In genomic region chr4:134963021-134963776, GRCm38 (mm10) we compare ENCODE assay signal across 8 mouse cellular contexts. TPM values are rescaled to one million over a fixed set of nuclear protein-coding genes. Genes with fewer than 3 reads are reported as not detected.
DNase-seq lines count a peak whose midpoint lies in the region; ATAC-seq lines count a peak whose summit lies in the region.

No protein-coding gene starts in this region.

- peaks cover 4% of the 10 kb centered on the region; the same call in 1 of the 2 replicates for H3K4me1 ChIP-seq in midbrain, embryonic 10.5 days
- H3K4me1 ChIP-seq in midbrain, embryonic 15.5 days = no peaks in the 10 kb centered on the region
- peaks cover 28% of the 10 kb centered on the region for H3K4me1 ChIP-seq in liver, embryonic 15.5 days (replicated peaks)

- H3K4me3 ChIP-seq in midbrain, embryonic 10.5 days = 0 out of 2 replicates have a peak overlapping the region, but pooled peaks have one; percentile 2
- no peak overlapping the region for H3K4me3 ChIP-seq in midbrain, embryonic 15.5 days
- peak overlapping the region; percentile 49 for H3K4me3 ChIP-seq in liver, embryonic 15.5 days (replicated peaks)

- intact Hi-C loops in gastrocnemius, postnatal 36 days (cut with DNase I) = no loop called here

- H3K9ac ChIP-seq in midbrain, embryonic 15.5 days = no peak overlapping the region
- peak overlapping the region; percentile 45; the same call in 1 of the 2 replicates for H3K9ac ChIP-seq in liver, embryonic 15.5 days

- no peak overlapping the region for H3K4me2 ChIP-seq in midbrain, embryonic 15.5 days
- peak overlapping the region; percentile 71 for H3K4me2 ChIP-seq in liver, embryonic 15.5 days

- H3K36me3 ChIP-seq in midbrain, embryonic 10.5 days = no peaks in the 10 kb centered on the region
- H3K36me3 ChIP-seq in midbrain, embryonic 15.5 days (replicated peaks) = no peaks in the 10 kb centered on the region
- no peaks in the 10 kb centered on the region for H3K36me3 ChIP-seq in liver, embryonic 15.5 days (replicated peaks)

- no peaks in the 10 kb centered on the region for H3K9me3 ChIP-seq in midbrain, embryonic 10.5 days (replicated peaks)
- H3K9me3 ChIP-seq in midbrain, embryonic 15.5 days = no peaks in the 10 kb centered on the region
- H3K9me3 ChIP-seq in liver, embryonic 15.5 days (replicated peaks) = no peaks in the 10 kb centered on the region

- peaks cover 20% of the 10 kb centered on the region; the same call in 1 of the 2 replicates for H3K27me3 ChIP-seq in midbrain, embryonic 10.5 days (ENCODE audit: low read depth, poor library complexity, severe bottlenecking)
- H3K27me3 ChIP-seq in midbrain, embryonic 15.5 days (replicated peaks) = no peaks in the 10 kb centered on the region
- peaks cover 36% of the 10 kb centered on the region for H3K27me3 ChIP-seq in liver, embryonic 15.5 days

- no peak for ATAC-seq in midbrain, embryonic 15.5 days (replicated peaks)
- ATAC-seq in liver, embryonic 15.5 days (ENCODE audit: insufficient read depth) = peak; percentile 63

- peak; percentile 52 for DNase-seq in midbrain, embryonic 10.5 days (ENCODE audit: low spot score)
- DNase-seq in embryo, embryonic 10.5 days (ENCODE audit: low spot score) = peak; percentile 81
- peak; percentile 71 for DNase-seq in hindlimb bud, embryonic 11.5 days (ENCODE audit: extremely low spot score, low read depth, low spot score)
- peak; percentile 71 for DNase-seq in retina, postnatal 1 day
- no peak for DNase-seq in gastrocnemius, postnatal 36 days
- DNase-seq in layer of hippocampus, adult 8-10 months (ENCODE audit: low spot score in 2 of 2) = no peak

- WGBS in midbrain, embryonic 10.5 days = 30% methylated on average over 19 of the region's 19 CpGs
- WGBS in midbrain, embryonic 15.5 days = 30% methylated on average over 19 of the region's 19 CpGs
- 15% methylated on average over 19 of the region's 19 CpGs for WGBS in liver, embryonic 15.5 days (ENCODE audit: insufficient replicate concordance)

- no peak overlapping the region for H3K27ac ChIP-seq in midbrain, embryonic 10.5 days (replicated peaks)
- H3K27ac ChIP-seq in midbrain, embryonic 15.5 days = no peak overlapping the region
- peak overlapping the region; percentile 41; the same call in 1 of the 2 replicates for H3K27ac ChIP-seq in liver, embryonic 15.5 days (replicated peaks)

RNA-seq across cellular contexts. Expression of gene Syf2, which starts 32.5 kb away (rescaled TPM):
- polyA plus RNA-seq in midbrain, embryonic 10.5 days (2016; fragmentation: Nextera tagmentation; extraction: Ambion mirVana) = 70.0 and 71.5 TPM in 2 replicates
- polyA plus RNA-seq in midbrain, embryonic 15.5 days (2015; fragmentation: Nextera tagmentation; extraction: Ambion mirVana) = 58.6 and 60.5 TPM in 2 replicates
- polyA plus RNA-seq in liver, embryonic 15.5 days (2015; fragmentation: Nextera tagmentation; extraction: Ambion mirVana) = 46.4 and 50.2 TPM in 2 replicates
- total RNA-seq in gastrocnemius, postnatal 36 days (2021) = 10 to 100 TPM; 31.4 to 39.2 TPM
- total RNA-seq in layer of hippocampus, adult 8-10 months (2022) = 10 to 100 TPM; 45.5 to 65.0 (median 51.9) TPM

RNA-seq across cellular contexts. Expression of gene Rsrp1, which starts 39.8 kb away (rescaled TPM):
- polyA plus RNA-seq in midbrain, embryonic 10.5 days (2016; fragmentation: Nextera tagmentation; extraction: Ambion mirVana) = 320 and 401 TPM in 2 replicates
- 559 and 566 TPM in 2 replicates for polyA plus RNA-seq in midbrain, embryonic 15.5 days (2015; fragmentation: Nextera tagmentation; extraction: Ambion mirVana)
- 280 and 309 TPM in 2 replicates for polyA plus RNA-seq in liver, embryonic 15.5 days (2015; fragmentation: Nextera tagmentation; extraction: Ambion mirVana)
- total RNA-seq in gastrocnemius, postnatal 36 days (2021) = 100 to 1,000 TPM; 146 to 182 TPM
- 100 to 1,000 TPM; 246 to 317 (median 274) TPM for total RNA-seq in layer of hippocampus, adult 8-10 months (2022)

RNA-seq across cellular contexts. Expression of gene Tmem50a, which starts 48.4 kb away (rescaled TPM):
- polyA plus RNA-seq in midbrain, embryonic 10.5 days (2016; fragmentation: Nextera tagmentation; extraction: Ambion mirVana) = 127 and 135 TPM in 2 replicates
- 203 and 218 TPM in 2 replicates for polyA plus RNA-seq in midbrain, embryonic 15.5 days (2015; fragmentation: Nextera tagmentation; extraction: Ambion mirVana)
- 70.6 and 79.4 TPM in 2 replicates for polyA plus RNA-seq in liver, embryonic 15.5 days (2015; fragmentation: Nextera tagmentation; extraction: Ambion mirVana)
- 10 to 100 TPM; 28.0 to 28.9 TPM for total RNA-seq in gastrocnemius, postnatal 36 days (2021)
- total RNA-seq in layer of hippocampus, adult 8-10 months (2022) = 100 to 1,000 TPM; 113 to 123 (median 116) TPM

Comparison
In these comparisons a context has a peak if more than half of its experiments do, and no peak if none do; other contexts are left out.
1. DNase-seq: peak in midbrain, embryonic 10.5 days (single experiment), embryo, embryonic 10.5 days (single experiment), hindlimb bud, embryonic 11.5 days (single experiment) and retina, postnatal 1 day (single experiment); none in gastrocnemius, postnatal 36 days (0 of 2) and layer of hippocampus, adult 8-10 months (0 of 2).